Mouse (Mus musculus) hindbrain, embryonic 11.5 days (tissue): ENCODE results near the gene Ddn. TPM values are rescaled to one million over a fixed set of nuclear protein-coding genes. Genes with fewer than 3 reads are reported as not detected.
A peak's percentile ranks its signal among the peaks of the same experiment; 100 is the strongest.

ENCODE experiments used
- ATAC-seq: fragments of 200-750 bp; cut with Nextera tagmentation; 2 replicates; pipeline ENCODE4 v1.8.0; 2017; ENCODE audit warnings: mild to moderate bottlenecking, moderate TSS enrichment, moderate library complexity; ENCODE audit not compliant: low FRiP score
- DNase-seq: peaks from one replicate; pipeline ENCODE4 v3.0.0-alpha.2; 2015; ENCODE audit warnings: low spot score
- H3K27ac ChIP-seq: fragments of 300-500 bp; sonication (generic); 2 replicates; pipeline ENCODE4 v1.5.1; 2014; ENCODE audit warnings: mild to moderate bottlenecking, low read depth, low read length
- H3K27me3 ChIP-seq: fragments of 300-500 bp; sonication (generic); 2 replicates; pipeline ENCODE4 v1.6.1; 2014; ENCODE audit warnings: mild to moderate bottlenecking, low read length, moderate library complexity, mixed read lengths; ENCODE audit not compliant: control insufficient read depth, insufficient read depth
- H3K36me3 ChIP-seq: fragments of 300-500 bp; sonication (generic); 2 replicates; pipeline ENCODE4 v1.6.1; 2014; ENCODE audit warnings: mild to moderate bottlenecking, low read length, moderate library complexity, mixed read lengths; ENCODE audit not compliant: control insufficient read depth, insufficient read depth
- H3K4me1 ChIP-seq: fragments of 300-500 bp; sonication (generic); replicated peaks from 2 replicates; pipeline ENCODE4 v1.6.1; 2014; ENCODE audit warnings: low read length, mixed read lengths; ENCODE audit not compliant: control insufficient read depth, insufficient read depth
- H3K4me2 ChIP-seq: fragments of 300-500 bp; sonication (generic); replicated peaks from 2 replicates; pipeline ENCODE4 v1.6.1; 2014; ENCODE audit warnings: mild to moderate bottlenecking, low read depth, low read length
- H3K4me3 ChIP-seq: fragments of 300-500 bp; sonication (generic); 2 replicates; pipeline ENCODE4 v1.5.1; 2014; ENCODE audit warnings: low read depth, low read length
- H3K9ac ChIP-seq: fragments of 300-500 bp; sonication (generic); 2 replicates; pipeline ENCODE4 v1.6.1; 2014; ENCODE audit warnings: low read depth, low read length
- H3K9me3 ChIP-seq: fragments of 300-500 bp; sonication (generic); 2 replicates; pipeline ENCODE4 v1.6.1; 2016; ENCODE audit warnings: low read length; ENCODE audit not compliant: control insufficient read depth
- WGBS: fragments of 180-500 bp; shearing (Covaris S2); extraction: QIAGEN DNeasy Blood & Tissue Kit; methylation state at CpG from one replicate; pipeline ENCODE4 v1.1.7; 2014; 5-methylcytosine and 5-hydroxymethylcytosine counted together
- polyA plus RNA-seq: library from polyadenylated mRNA; unstranded; fragments of >200 nt; fragmentation: Nextera tagmentation; extraction: Ambion mirVana; gene quantifications from 2 replicates; pipeline ENCODE4 v1.2.1, GENCODE M21; 2014

Gene Ddn
- polyA plus RNA-seq, 1 experiment from 2014 or later: 0.60 TPM

DNA sequence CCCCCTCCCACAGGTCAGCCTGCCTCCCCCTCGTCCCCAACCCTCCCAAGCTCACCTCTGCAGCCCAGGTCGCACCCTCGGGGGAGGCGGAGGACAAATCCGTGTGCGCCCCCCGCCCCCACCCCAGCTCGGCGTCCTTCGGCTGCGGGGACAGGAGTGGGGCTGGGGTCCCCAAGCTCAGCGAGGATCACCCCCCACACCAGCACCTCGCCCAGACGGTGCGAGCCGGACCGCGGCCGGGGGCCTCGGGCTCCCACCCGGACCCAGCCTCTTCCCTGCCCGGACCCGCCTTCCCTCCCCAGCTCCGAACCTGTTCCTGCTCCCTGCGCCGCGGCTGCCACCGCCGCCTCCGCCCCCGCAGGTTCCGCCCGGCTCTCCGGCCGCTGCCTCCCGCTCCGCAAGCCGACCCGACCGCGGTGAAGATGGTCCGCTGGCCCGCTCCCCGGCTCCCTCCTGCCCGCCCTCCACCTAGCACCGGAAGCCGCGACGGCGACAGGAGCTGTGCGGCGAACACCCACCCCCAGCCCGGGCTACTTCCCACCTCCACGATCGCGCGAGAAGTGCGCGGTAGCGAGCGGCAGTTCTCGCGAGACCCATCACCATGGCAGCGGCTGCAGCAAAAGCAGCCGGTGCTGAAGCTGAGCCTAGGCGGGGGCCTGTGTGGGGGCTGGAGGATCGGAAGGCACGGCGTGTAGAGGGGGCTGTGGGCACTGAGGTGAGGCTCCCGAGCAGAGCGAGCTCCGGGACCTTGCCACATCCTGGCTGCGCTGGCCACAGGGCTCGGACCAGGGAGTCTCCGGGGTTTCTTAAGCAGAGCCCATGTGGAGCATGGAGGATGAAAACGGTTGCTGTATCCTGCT, 46.4 kb downstream of the Ddn start, which contains the start of gene Arf3:
Gene Arf3, minus strand, starts transcription at position 545 of the 860 bp plus-strand sequence.
- H3K9me3 ChIP-seq: no peaks in the 10 kb centered on the region
- no peaks in the 10 kb centered on the region for H3K36me3 ChIP-seq
- ATAC-seq (peak; percentile 95), DNase-seq (peak; percentile 97)
- peak within 1 kb of the TSS; percentile 95 for H3K9ac ChIP-seq
- no peaks in the 10 kb centered on the region for H3K4me1 ChIP-seq
- under 1% methylated on average over 61 of the region's 76 CpGs for WGBS
- H3K27ac ChIP-seq: peak within 1 kb of the TSS; percentile 88
- peaks cover 9% of the 10 kb centered on the region for H3K27me3 ChIP-seq
- peak within 1 kb of the TSS; percentile 75 for H3K4me2 ChIP-seq
- peak within 1 kb of the TSS; percentile 97 for H3K4me3 ChIP-seq

GRCm38 (mm10) chr15:98762201-98762621, 47.1 kb downstream of the Ddn start:
- no peaks in the 10 kb centered on the region for H3K4me1 ChIP-seq
- H3K9ac ChIP-seq: peak overlapping the region; percentile 95
- WGBS: under 1% methylated on average over 19 of the region's 24 CpGs
- H3K9me3 ChIP-seq: no peaks in the 10 kb centered on the region
- no peaks in the 10 kb centered on the region for H3K36me3 ChIP-seq
- peak overlapping the region; percentile 97 for H3K4me3 ChIP-seq
- peak overlapping the region; percentile 75 for H3K4me2 ChIP-seq
- H3K27ac ChIP-seq: peak overlapping the region; percentile 88
- ATAC-seq (peak; percentile 79), DNase-seq (peak; percentile 77)
- peaks cover 9% of the 10 kb centered on the region for H3K27me3 ChIP-seq

DNA sequence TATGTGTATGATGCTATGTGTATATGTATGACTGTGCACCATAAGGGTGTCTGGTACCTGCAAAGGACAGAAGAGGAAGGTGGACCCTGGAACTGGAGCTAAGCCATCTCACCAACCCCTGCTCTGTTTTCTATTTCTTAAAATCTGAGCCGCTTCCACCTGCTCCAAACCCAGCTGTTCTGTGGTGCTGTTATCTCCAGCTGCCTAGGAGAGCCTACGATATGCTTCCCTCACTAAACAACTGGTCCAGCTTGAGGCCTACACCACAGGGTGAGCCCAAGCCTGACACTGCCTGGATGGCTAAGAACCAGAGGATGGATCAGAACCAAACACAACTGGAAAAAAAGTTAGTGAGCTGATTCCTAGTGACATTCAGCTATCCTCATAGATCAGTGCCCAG, 55.2 kb downstream of the Ddn start:
- DNase-seq: no peak
- Histone ChIP-seq H3K4me2 (no peak overlapping the region), H3K27ac (no peak overlapping the region), H3K9ac (no peak overlapping the region), H3K36me3 (no peaks in the 10 kb centered on the region), H3K27me3 (no peaks in the 10 kb centered on the region), H3K4me1 (no peaks in the 10 kb centered on the region), H3K4me3 (no peak overlapping the region), H3K9me3 (no peaks in the 10 kb centered on the region)
- 94% methylated on average over 2 of the region's 2 CpGs for WGBS
- ATAC-seq: no peak

Other genes with a start within 250 kb of the Ddn start
- gene Ccnt1, start 238.6 kb downstream of the Ddn start, polyA plus RNA-seq: 63.8 and 67.8 TPM in 2 replicates
- not detected in 2 replicates for gene 4930415O20Rik, start 238.5 kb downstream of the Ddn start, polyA plus RNA-seq
- gene Adcy6, start 199.4 kb downstream of the Ddn start, polyA plus RNA-seq: 12.4 and 17.3 TPM in 2 replicates
- 41.3 and 42.9 TPM in 2 replicates for gene Cacnb3, start 178.7 kb downstream of the Ddn start, polyA plus RNA-seq
- gene Ddx23, start 146.6 kb downstream of the Ddn start, polyA plus RNA-seq: 21.7 and 33.0 TPM in 2 replicates
- 5.2 and 5.9 TPM in 2 replicates for gene Rnd1, start 132.0 kb downstream of the Ddn start, polyA plus RNA-seq
- gene Ccdc65, start 101.3 kb downstream of the Ddn start, polyA plus RNA-seq: 2.4 and 3.0 TPM in 2 replicates
- gene Fkbp11, start 81.3 kb downstream of the Ddn start, polyA plus RNA-seq: 13.0 and 15.5 TPM in 2 replicates
- 32.3 and 33.2 TPM in 2 replicates for gene Arf3, start 46.3 kb downstream of the Ddn start, polyA plus RNA-seq
- 0.54 and 0.57 TPM in 2 replicates for gene Wnt10b, start 31.3 kb downstream of the Ddn start, polyA plus RNA-seq
- gene Wnt1, start 19.6 kb downstream of the Ddn start, polyA plus RNA-seq: 8.0 and 9.5 TPM in 2 replicates
- 65.9 and 70.6 TPM in 2 replicates for gene Prkag1, start 22.0 kb upstream of the Ddn start, polyA plus RNA-seq
- gene Kmt2d, start 61.7 kb upstream of the Ddn start, polyA plus RNA-seq: 13.7 and 20.5 TPM in 2 replicates
- gene Rhebl1, start 85.0 kb upstream of the Ddn start, polyA plus RNA-seq: 13.4 and 17.8 TPM in 2 replicates
- gene Dhh, start 89.0 kb upstream of the Ddn start, polyA plus RNA-seq: 0.56 and 0.68 TPM in 2 replicates
- 9.4 and 13.4 TPM in 2 replicates for gene Lmbr1l, start 108.7 kb upstream of the Ddn start, polyA plus RNA-seq
- 1,792 and 1,905 TPM in 2 replicates for gene Tuba1b, start 125.1 kb upstream of the Ddn start, polyA plus RNA-seq
- gene Gm49450, start 144.1 kb upstream of the Ddn start, polyA plus RNA-seq: not detected in 2 replicates
- 8,897 and 9,833 TPM in 2 replicates for gene Tuba1a, start 144.2 kb upstream of the Ddn start, polyA plus RNA-seq
- 93.2 and 95.2 TPM in 2 replicates for gene Tuba1c, start 220.4 kb upstream of the Ddn start, polyA plus RNA-seq
- 17.2 and 20.9 TPM in 2 replicates for gene Prph, start 245.7 kb upstream of the Ddn start, polyA plus RNA-seq